ENCODE assay signal across 22 mouse cellular contexts in genomic region chr11:75793351-75793750, GRCm38 (mm10). TPM values are rescaled to one million over a fixed set of nuclear protein-coding genes. Genes with fewer than 3 reads are reported as not detected.
DNase-seq lines count a peak whose midpoint lies in the region; ATAC-seq and TF ChIP-seq lines count a peak whose summit lies in the region.
"Had no signal": no experiment of that assay in that cellular context is flagged by ENCODE, and none has a peak within 500 bp of the region (broad histone marks: within the 10 kb centered on the region; RNA-seq: fewer than 3 reads in every experiment).

No protein-coding gene starts in this region.

- no peak for TF ChIP-seq CTCF in hindbrain, postnatal 0 days (IDR thresholded peaks at IDR 0.05; ENCODE audit: low read depth)
- TF ChIP-seq CTCF in midbrain, postnatal 0 days (IDR thresholded peaks at IDR 0.05) = no peak

- WGBS in hindbrain, postnatal 0 days = 68% methylated on average over 5 of the region's 5 CpGs
- WGBS in hindbrain, embryonic 13.5 days = 75% methylated on average over 5 of the region's 5 CpGs
- WGBS in midbrain, postnatal 0 days = 68% methylated on average over 5 of the region's 5 CpGs
- 74% methylated on average over 5 of the region's 5 CpGs for WGBS in midbrain, embryonic 10.5 days

- H3K36me3 ChIP-seq in hindbrain, postnatal 0 days (ENCODE audit: insufficient read depth, low read length) = no peaks in the 10 kb centered on the region
- no peaks in the 10 kb centered on the region for H3K36me3 ChIP-seq in hindbrain, embryonic 13.5 days
- peaks cover 5% of the 10 kb centered on the region; the same call in 1 of the 2 replicates for H3K36me3 ChIP-seq in midbrain, postnatal 0 days (ENCODE audit: insufficient read depth, low read length)
- H3K36me3 ChIP-seq in midbrain, embryonic 10.5 days = no peaks in the 10 kb centered on the region
- H3K36me3 ChIP-seq: embryonic facial prominence, embryonic 10.5 days; embryonic facial prominence, embryonic 12.5 days; forebrain, embryonic 15.5 days had no signal

- H3K9ac ChIP-seq in hindbrain, postnatal 0 days (replicated peaks; ENCODE audit: low read length) = no peak overlapping the region
- H3K9ac ChIP-seq in hindbrain, embryonic 13.5 days = no peak overlapping the region
- H3K9ac ChIP-seq in midbrain, postnatal 0 days (replicated peaks; ENCODE audit: low read length, poor library complexity, severe bottlenecking) = no peak overlapping the region
- H3K9ac ChIP-seq: forebrain, embryonic 13.5 days; forebrain, embryonic 15.5 days had no signal

- 0 out of 2 replicates have a peak overlapping the region, but pooled peaks have one; percentile 5 for H3K4me2 ChIP-seq in hindbrain, postnatal 0 days (ENCODE audit: low read depth, low read length)
- H3K4me2 ChIP-seq in hindbrain, embryonic 13.5 days = no peak overlapping the region
- peak overlapping the region; percentile 22; the same call in 1 of the 2 replicates for H3K4me2 ChIP-seq in midbrain, postnatal 0 days (ENCODE audit: low read depth, low read length, poor library complexity, severe bottlenecking)
- H3K4me2 ChIP-seq: forebrain, embryonic 13.5 days; forebrain, embryonic 15.5 days had no signal

- no peak overlapping the region for H3K4me3 ChIP-seq in hindbrain, postnatal 0 days (ENCODE audit: low read length)
- H3K4me3 ChIP-seq in hindbrain, embryonic 13.5 days = no peak overlapping the region
- no peak overlapping the region for H3K4me3 ChIP-seq in midbrain, postnatal 0 days (ENCODE audit: low read depth, low read length)
- no peak overlapping the region for H3K4me3 ChIP-seq in midbrain, embryonic 10.5 days
- H3K4me3 ChIP-seq: embryonic facial prominence, embryonic 10.5 days; embryonic facial prominence, embryonic 12.5 days; forebrain, embryonic 13.5 days; forebrain, embryonic 15.5 days had no signal

- no peaks in the 10 kb centered on the region for H3K9me3 ChIP-seq in hindbrain, postnatal 0 days (ENCODE audit: low read length)
- no peaks in the 10 kb centered on the region for H3K9me3 ChIP-seq in hindbrain, embryonic 13.5 days
- no peaks in the 10 kb centered on the region for H3K9me3 ChIP-seq in midbrain, postnatal 0 days (ENCODE audit: low read length)
- H3K9me3 ChIP-seq in midbrain, embryonic 10.5 days (replicated peaks) = no peaks in the 10 kb centered on the region
- H3K9me3 ChIP-seq: embryonic facial prominence, embryonic 10.5 days; embryonic facial prominence, embryonic 12.5 days; forebrain, embryonic 13.5 days; forebrain, embryonic 15.5 days had no signal

- H3K4me1 ChIP-seq in hindbrain, postnatal 0 days (ENCODE audit: insufficient read depth, low read length) = no peaks in the 10 kb centered on the region
- peaks cover 25% of the 10 kb centered on the region for H3K4me1 ChIP-seq in hindbrain, embryonic 13.5 days (replicated peaks)
- H3K4me1 ChIP-seq in midbrain, postnatal 0 days (ENCODE audit: insufficient read depth, low read length) = 0 out of 2 replicates have a peak, but pooled peaks cover 3% of the 10 kb centered on the region
- H3K4me1 ChIP-seq in midbrain, embryonic 10.5 days = peaks cover 38% of the 10 kb centered on the region

- no peak for DNase-seq in hindbrain, postnatal 0 days (ENCODE audit: low spot score)
- no peak for DNase-seq in midbrain, postnatal 0 days (ENCODE audit: low spot score)
- DNase-seq in midbrain, embryonic 10.5 days (ENCODE audit: low spot score) = no peak
- peak; percentile 42 for DNase-seq in MN1 (ENCODE audit: low spot score)
- peak; percentile 68 for DNase-seq in retina, postnatal 1 day
- DNase-seq: adrenal gland, adult 8-10 months; adrenal gland, postnatal 14 days; adrenal gland, postnatal 36 days; cerebellum, adult 11-12 months; cerebellum, adult 2 months; cerebellum, adult 9-10 months; cerebellum, postnatal 10 days; cerebellum, postnatal 25 days had no signal

- no peak overlapping the region for H3K27ac ChIP-seq in hindbrain, postnatal 0 days
- H3K27ac ChIP-seq in hindbrain, embryonic 13.5 days = no peak overlapping the region
- H3K27ac ChIP-seq in midbrain, postnatal 0 days (ENCODE audit: low read depth, low read length) = no peak overlapping the region
- no peak overlapping the region for H3K27ac ChIP-seq in midbrain, embryonic 10.5 days (replicated peaks)
- H3K27ac ChIP-seq: embryonic facial prominence, embryonic 10.5 days; embryonic facial prominence, embryonic 12.5 days; forebrain, embryonic 13.5 days; forebrain, embryonic 15.5 days had no signal

- H3K27me3 ChIP-seq in hindbrain, postnatal 0 days (ENCODE audit: insufficient read depth, low read length) = peaks cover 6% of the 10 kb centered on the region
- peaks cover 63% of the 10 kb centered on the region for H3K27me3 ChIP-seq in hindbrain, embryonic 13.5 days
- H3K27me3 ChIP-seq in midbrain, postnatal 0 days (ENCODE audit: insufficient read depth, low read length) = no peaks in the 10 kb centered on the region
- H3K27me3 ChIP-seq in midbrain, embryonic 10.5 days (ENCODE audit: low read depth, poor library complexity, severe bottlenecking) = peaks cover 84% of the 10 kb centered on the region
- H3K27me3 ChIP-seq: Patski had no signal

- no peak for ATAC-seq in hindbrain, postnatal 0 days
- ATAC-seq in hindbrain, embryonic 13.5 days (ENCODE audit: low FRiP score) = no peak
- no peak for ATAC-seq in midbrain, postnatal 0 days (ENCODE audit: low FRiP score)
- ATAC-seq in megakaryocyte-erythroid progenitor cell, adult 5-6 weeks (replicated peaks; ENCODE audit: low FRiP score, low TSS enrichment, poor library complexity, severe bottlenecking) = no peak
- ATAC-seq: activated CD4-positive, CD25-positive, alpha-beta regulatory T cell, adult 4 months; forebrain, embryonic 13.5 days; forebrain, embryonic 15.5 days; Patski had no signal

RNA-seq across cellular contexts. Expression of gene Doc2b, which starts 2.5 kb away (rescaled TPM):
- total RNA-seq in hindbrain, postnatal 0 days (2014; rRNA removed) = 12.7 and 12.8 TPM in 2 replicates
- 4.0 and 4.3 TPM in 2 replicates for polyA plus RNA-seq in hindbrain, postnatal 0 days (2015; fragmentation: Nextera tagmentation; extraction: Ambion mirVana)
- polyA plus RNA-seq in hindbrain, embryonic 13.5 days (2015; fragmentation: Nextera tagmentation; extraction: Ambion mirVana) = 1.4 and 1.7 TPM in 2 replicates
- total RNA-seq in midbrain, postnatal 0 days (2014; rRNA removed) = 23.0 and 27.7 TPM in 2 replicates
- 6.9 and 8.0 TPM in 2 replicates for polyA plus RNA-seq in midbrain, postnatal 0 days (2015; fragmentation: Nextera tagmentation; extraction: Ambion mirVana)
- 0.46 and 0.57 TPM in 2 replicates for polyA plus RNA-seq in midbrain, embryonic 10.5 days (2016; fragmentation: Nextera tagmentation; extraction: Ambion mirVana)
- not detected in 2 replicates for total RNA-seq in megakaryocyte-erythroid progenitor cell, adult 5-6 weeks (2014; fragmentation: Nextera tagmentation)
- not detected in 2 replicates for total RNA-seq in megakaryocyte-erythroid progenitor cell, adult 5-6 weeks (2017)
- total RNA-seq: MEL had no signal
- polyA plus RNA-seq: activated CD4-positive, CD25-positive, alpha-beta regulatory T cell, adult 4 months had no signal

Comparison
In these comparisons a context has a peak if more than half of its experiments do, and no peak if none do; other contexts are left out.
1. DNase-seq: peak in MN1 (single experiment) and retina, postnatal 1 day (single experiment); none in hindbrain, postnatal 0 days (single experiment), midbrain, postnatal 0 days (single experiment) and midbrain, embryonic 10.5 days (single experiment).